Mouse (Mus musculus) liver, postnatal 0 days (tissue): ENCODE data around the gene Mef2c.

ENCODE experiments used
- CTCF ChIP-seq: sonication (generic); IDR thresholded peaks from 2 replicates; pipeline ENCODE4 v1.5.1; 2016; ENCODE audit warnings: antibody characterized with exemption, low read depth
- EP300 ChIP-seq: IDR thresholded peaks from 2 replicates; pipeline ENCODE4 v1.6.1; 2016; ENCODE audit warnings: antibody characterized with exemption, low read depth, mild to moderate bottlenecking

DNA sequence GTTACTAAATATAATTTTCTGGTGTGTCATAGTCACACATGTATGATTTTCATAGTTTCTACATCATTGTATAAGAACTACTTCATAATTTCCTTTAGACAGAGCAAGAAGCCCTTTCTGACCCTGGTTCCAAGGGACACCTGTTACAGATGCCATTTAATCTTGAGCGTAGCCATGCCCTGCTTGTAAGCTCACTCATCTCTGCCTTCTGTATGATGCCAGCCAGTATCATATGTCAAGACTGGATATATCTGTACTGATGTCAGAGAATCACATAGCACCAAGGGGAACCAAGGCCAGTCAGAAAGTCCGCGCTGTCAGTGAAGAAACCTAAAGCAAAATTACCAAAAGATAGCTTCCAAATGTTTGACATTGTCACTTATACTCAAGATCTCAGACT, 133.8 kb downstream of the Mef2c start:
- no peak for TF ChIP-seq CTCF
- no peak for TF ChIP-seq EP300
